Mouse (Mus musculus) heart, embryonic 16.5 days (tissue): ENCODE measurements around the gene Fxn. TPM values are rescaled to one million over a fixed set of nuclear protein-coding genes. Genes with fewer than 3 reads are reported as not detected.

Experiments
- ATAC-seq: fragments of 200-750 bp; cut with Nextera tagmentation; replicated peaks from 2 replicates; pipeline ENCODE4 v1.8.0; 2017; ENCODE audit warnings: moderate number of reproducible peaks; ENCODE audit not compliant: insufficient read depth, low FRiP score; ENCODE audit errors: extremely low read depth
- H3K27ac ChIP-seq: fragments of 300-500 bp; sonication (generic); 2 replicates; pipeline ENCODE4 v1.5.1; 2014; ENCODE audit warnings: mild to moderate bottlenecking, low read length, control low read depth, moderate library complexity
- H3K27me3 ChIP-seq: fragments of 300-500 bp; sonication (generic); 2 replicates; pipeline ENCODE4 v1.6.1; 2014; ENCODE audit warnings: low read length, mixed read lengths; ENCODE audit not compliant: control insufficient read depth, insufficient read depth
- H3K36me3 ChIP-seq: fragments of 300-500 bp; sonication (generic); 2 replicates; pipeline ENCODE4 v1.6.1; 2014; ENCODE audit not compliant: control insufficient read depth, insufficient read depth
- H3K4me1 ChIP-seq: fragments of 300-500 bp; sonication (generic); 2 replicates; pipeline ENCODE4 v1.6.1; 2014; ENCODE audit warnings: low read length, mixed read lengths; ENCODE audit not compliant: control insufficient read depth, insufficient read depth
- H3K4me2 ChIP-seq: fragments of 300-500 bp; sonication (generic); 2 replicates; pipeline ENCODE4 v1.6.1; 2014; ENCODE audit warnings: low read depth, mild to moderate bottlenecking, control low read depth, low read length
- H3K4me3 ChIP-seq: fragments of 300-500 bp; sonication (generic); 2 replicates; pipeline ENCODE4 v1.5.1; 2014; ENCODE audit warnings: mild to moderate bottlenecking, control low read depth, low read length
- H3K9ac ChIP-seq: fragments of 300-500 bp; sonication (generic); 2 replicates; pipeline ENCODE4 v1.6.1; 2014; ENCODE audit warnings: low read length, control low read depth
- H3K9me3 ChIP-seq: fragments of 300-500 bp; sonication (generic); replicated peaks from 2 replicates; pipeline ENCODE4 v1.6.1; 2016; ENCODE audit warnings: low read length; ENCODE audit not compliant: control insufficient read depth
- WGBS: fragments of 180-500 bp; shearing (Covaris S2); extraction: QIAGEN DNeasy Blood & Tissue Kit; methylation state at CpG from one replicate; pipeline ENCODE4 v1.1.7; 2014; 5-methylcytosine and 5-hydroxymethylcytosine counted together
- polyA plus RNA-seq: library from polyadenylated mRNA; unstranded; fragments of >200 nt; fragmentation: Nextera tagmentation; extraction: Ambion mirVana; gene quantifications from 2 replicates; pipeline ENCODE4 v1.2.1, GENCODE M21; 2015

Gene Fxn
- polyA plus RNA-seq, 1 experiment from 2014 or later = 67.6 TPM

GRCm38 (mm10) chr19:24306351-24306750 lies 25.9 kb upstream of the Fxn start:
- Histone ChIP-seq H3K9me3 (0 out of 2 replicates have a peak, but pooled peaks cover 2% of the 10 kb centered on the region), H3K4me1 (peaks cover 13% of the 10 kb centered on the region), H3K36me3 (no peaks in the 10 kb centered on the region), H3K4me3 (no peak overlapping the region), H3K27ac (no peak overlapping the region), H3K4me2 (no peak overlapping the region), H3K27me3 (no peaks in the 10 kb centered on the region), H3K9ac (no peak overlapping the region)
- ATAC-seq = no peak
- WGBS = 92% methylated on average over 5 of the region's 5 CpGs

GRCm38 (mm10) chr19:24302198-24302597 lies 21.8 kb upstream of the Fxn start:
- 60% methylated on average over 10 of the region's 10 CpGs for WGBS
- Histone ChIP-seq H3K4me2 (no peak overlapping the region), H3K4me1 (peaks cover 11% of the 10 kb centered on the region), H3K9me3 (0 out of 2 replicates have a peak, but pooled peaks cover 2% of the 10 kb centered on the region), H3K36me3 (no peaks in the 10 kb centered on the region), H3K27me3 (no peaks in the 10 kb centered on the region), H3K9ac (no peak overlapping the region), H3K4me3 (no peak overlapping the region), H3K27ac (no peak overlapping the region)
- no peak for ATAC-seq

- H3K36me3 ChIP-seq = no peaks in the 10 kb centered on the region
- H3K4me3 ChIP-seq = no peak overlapping the region
- no peaks in the 10 kb centered on the region for H3K27me3 ChIP-seq
- H3K4me1 ChIP-seq = peaks cover 10% of the 10 kb centered on the region
- WGBS = 43% methylated on average over 5 of the region's 5 CpGs
- 0 out of 2 replicates have a peak, but pooled peaks cover 2% of the 10 kb centered on the region for H3K9me3 ChIP-seq
- ATAC-seq = no peak
- no peak overlapping the region for H3K27ac ChIP-seq
- H3K9ac ChIP-seq = no peak overlapping the region
- H3K4me2 ChIP-seq = peak overlapping the region; percentile 59; the same call in 1 of the 2 replicates
Measured at GRCm38 (mm10) chr19:24301768-24302148, 21.4 kb upstream of the Fxn start.

- Histone ChIP-seq H3K4me1 (peaks cover 10% of the 10 kb centered on the region), H3K36me3 (no peaks in the 10 kb centered on the region), H3K27me3 (no peaks in the 10 kb centered on the region), H3K4me2 (peak overlapping the region; percentile 59), H3K27ac (peak overlapping the region; percentile 37; the same call in 1 of the 2 replicates), H3K4me3 (peak overlapping the region; percentile 47), H3K9ac (peak overlapping the region; percentile 37), H3K9me3 (no peaks in the 10 kb centered on the region)
- WGBS = 3% methylated on average over 9 of the region's 9 CpGs
- ATAC-seq = peak; percentile 81
Measured at GRCm38 (mm10) chr19:24300994-24301767, 20.8 kb upstream of the Fxn start.

- Histone ChIP-seq H3K9me3 (no peaks in the 10 kb centered on the region), H3K4me1 (peaks cover 5% of the 10 kb centered on the region), H3K27ac (no peak overlapping the region), H3K4me3 (no peak overlapping the region), H3K36me3 (no peaks in the 10 kb centered on the region), H3K27me3 (no peaks in the 10 kb centered on the region), H3K4me2 (no peak overlapping the region), H3K9ac (no peak overlapping the region)
- 66% methylated on average over 5 of the region's 5 CpGs for WGBS
- ATAC-seq = no peak
Measured at GRCm38 (mm10) chr19:24293537-24293936, 13.1 kb upstream of the Fxn start.

- no peak overlapping the region for H3K4me3 ChIP-seq
- H3K9ac ChIP-seq = no peak overlapping the region
- ATAC-seq = no peak
- no peaks in the 10 kb centered on the region for H3K27me3 ChIP-seq
- WGBS = 60% methylated on average over 4 of the region's 4 CpGs
- no peaks in the 10 kb centered on the region for H3K9me3 ChIP-seq
- H3K4me2 ChIP-seq = no peak overlapping the region
- H3K4me1 ChIP-seq = peaks cover 3% of the 10 kb centered on the region
- H3K27ac ChIP-seq = no peak overlapping the region
- H3K36me3 ChIP-seq = no peaks in the 10 kb centered on the region
Measured at GRCm38 (mm10) chr19:24284187-24284586, 3.8 kb upstream of the Fxn start.

- peak overlapping the region; percentile 77 for H3K4me3 ChIP-seq
- H3K4me1 ChIP-seq = peaks cover 8% of the 10 kb centered on the region
- no peaks in the 10 kb centered on the region for H3K9me3 ChIP-seq
- no peak overlapping the region for H3K9ac ChIP-seq
- no peaks in the 10 kb centered on the region for H3K36me3 ChIP-seq
- no peaks in the 10 kb centered on the region for H3K27me3 ChIP-seq
- WGBS = 59% methylated on average over 7 of the region's 7 CpGs
- no peak overlapping the region for H3K27ac ChIP-seq
- peak overlapping the region; percentile 96 for H3K4me2 ChIP-seq
- no peak for ATAC-seq
Measured at GRCm38 (mm10) chr19:24281288-24281980, 1.0 kb upstream of the Fxn start.

- H3K4me1 ChIP-seq = peaks cover 8% of the 10 kb centered on the region
- H3K9ac ChIP-seq = peak overlapping the region; percentile 90
- H3K9me3 ChIP-seq = no peaks in the 10 kb centered on the region
- WGBS = under 1% methylated on average over 74 of the region's 78 CpGs
- ATAC-seq = peak; percentile 79
- H3K27ac ChIP-seq = peak overlapping the region; percentile 96
- peak overlapping the region; percentile 77 for H3K4me3 ChIP-seq
- no peaks in the 10 kb centered on the region for H3K27me3 ChIP-seq
- H3K36me3 ChIP-seq = peaks cover 8% of the 10 kb centered on the region; the same call in 1 of the 2 replicates
- peak overlapping the region; percentile 96 for H3K4me2 ChIP-seq
Measured at GRCm38 (mm10) chr19:24279706-24280600, 452 bp downstream of the Fxn start.
